Mouse (Mus musculus) erythroblast, embryonic 14.5 days (primary cell): ENCODE data around the gene Oxnad1.

Experiments
- GATA1 ChIP-seq: IDR thresholded peaks from 2 replicates; pipeline ENCODE4 v1.6.1; 2012; ENCODE audit warnings: low read length, inconsistent platforms, mixed read lengths
- TAL1 ChIP-seq: IDR thresholded peaks from 3 replicates; pipeline ENCODE4 v1.6.1; 2012; ENCODE audit warnings: low read length, inconsistent platforms, mixed read lengths

- TF ChIP-seq GATA1 (no peak), TAL1 (no peak)
Measured at GRCm38 (mm10) chr14:32140359-32140965, 55.3 kb downstream of the Oxnad1 start.
